Mouse (Mus musculus) limb, embryonic 11.5 days (tissue): Measurements from ENCODE around the gene Lrrc61. TPM values are rescaled to one million over a fixed set of nuclear protein-coding genes. Genes with fewer than 3 reads are reported as not detected.
A peak's percentile ranks its signal among the peaks of the same experiment; 100 is the strongest.

Experiments
- ATAC-seq: fragments of 200-750 bp; cut with Nextera tagmentation; 2 replicates; pipeline ENCODE4 v1.8.0; 2017; ENCODE audit warnings: low read depth; ENCODE audit not compliant: insufficient number of reproducible peaks, low FRiP score, low TSS enrichment
- DNase-seq: peaks from one replicate; pipeline ENCODE4 v3.0.0-alpha.2; 2015; ENCODE audit warnings: low spot score
- H3K27ac ChIP-seq: fragments of 300-500 bp; sonication (generic); replicated peaks from 2 replicates; pipeline ENCODE4 v1.5.1; 2014; ENCODE audit warnings: low read depth, mild to moderate bottlenecking, low read length
- H3K27me3 ChIP-seq: fragments of 300-500 bp; sonication (generic); 2 replicates; pipeline ENCODE4 v1.6.1; 2014; ENCODE audit warnings: mild to moderate bottlenecking, low read length, mixed read lengths; ENCODE audit not compliant: control insufficient read depth, insufficient read depth
- H3K36me3 ChIP-seq: fragments of 300-500 bp; sonication (generic); 2 replicates; pipeline ENCODE4 v1.6.1; 2014; ENCODE audit warnings: mild to moderate bottlenecking, low read length, moderate library complexity, mixed read lengths; ENCODE audit not compliant: control insufficient read depth, insufficient read depth
- H3K4me1 ChIP-seq: fragments of 300-500 bp; sonication (generic); 2 replicates; pipeline ENCODE4 v1.6.1; 2014; ENCODE audit warnings: low read length, mixed read lengths; ENCODE audit not compliant: control insufficient read depth, insufficient read depth
- H3K4me2 ChIP-seq: fragments of 300-500 bp; sonication (generic); 2 replicates; pipeline ENCODE4 v1.6.1; 2014; ENCODE audit warnings: low read depth, mild to moderate bottlenecking, moderate library complexity; ENCODE audit not compliant: severe bottlenecking
- H3K4me3 ChIP-seq: fragments of 300-500 bp; sonication (generic); 2 replicates; pipeline ENCODE4 v1.5.1; 2014; ENCODE audit warnings: low read depth, low read length
- H3K9ac ChIP-seq: fragments of 300-500 bp; sonication (generic); 2 replicates; pipeline ENCODE4 v1.6.1; 2014; ENCODE audit warnings: mild to moderate bottlenecking, low read length
- H3K9me3 ChIP-seq: fragments of 300-500 bp; sonication (generic); 2 replicates; pipeline ENCODE4 v1.6.1; 2016; ENCODE audit warnings: low read length; ENCODE audit not compliant: control insufficient read depth
- WGBS: fragments of 180-500 bp; shearing (Covaris S2); extraction: QIAGEN DNeasy Blood & Tissue Kit; methylation state at CpG from one replicate; pipeline ENCODE4 v1.1.7; 2014; 5-methylcytosine and 5-hydroxymethylcytosine counted together
- polyA plus RNA-seq: library from polyadenylated mRNA; unstranded; fragments of >200 nt; fragmentation: Nextera tagmentation; extraction: Ambion mirVana; gene quantifications from 2 replicates; pipeline ENCODE4 v1.2.1, GENCODE M21; 2014

The Lrrc61 gene
- polyA plus RNA-seq, 1 experiment from 2014 or later, result 12.4 TPM

- ATAC-seq, result peak; percentile 72
- H3K4me2 ChIP-seq, result 0 out of 2 replicates have a peak overlapping the region, but pooled peaks have one; percentile 12
- H3K4me3 ChIP-seq, result no peak overlapping the region
- peak overlapping the region; percentile 94 for H3K27ac ChIP-seq
- no peaks in the 10 kb centered on the region for H3K27me3 ChIP-seq
- DNase-seq, result peak; percentile 87
- no peaks in the 10 kb centered on the region for H3K9me3 ChIP-seq
- peaks cover 29% of the 10 kb centered on the region for H3K4me1 ChIP-seq
- H3K9ac ChIP-seq, result peak overlapping the region; percentile 40
- whole genome bisulfite sequencing, result 6% methylated on average over 7 of the region's 7 CpGs
- H3K36me3 ChIP-seq, result no peaks in the 10 kb centered on the region
Observed at GRCm38 (mm10) chr6:48541560-48542450, 12.8 kb upstream of the Lrrc61 start.

DNA sequence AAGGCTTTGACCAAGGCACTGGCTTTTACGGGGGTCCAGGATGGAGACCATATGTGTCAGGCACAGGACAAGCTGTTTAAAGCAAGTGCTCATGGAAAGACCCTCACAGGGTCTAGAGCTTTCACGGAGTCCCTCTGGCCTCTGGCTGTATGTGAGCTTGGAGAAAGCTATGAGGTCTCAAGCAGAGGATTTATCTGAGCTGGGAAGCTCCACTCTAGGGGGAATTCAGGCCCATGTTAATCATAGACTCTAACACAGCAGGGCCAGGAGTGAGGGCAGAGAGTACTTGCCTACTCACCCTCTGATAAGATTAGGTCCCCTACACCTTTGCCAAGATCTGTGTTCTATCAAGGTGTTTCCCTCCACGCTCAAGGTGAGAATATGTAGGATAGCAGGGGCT, 12.0 kb upstream of the Lrrc61 start:
- Histone ChIP-seq H3K4me1 (peaks cover 29% of the 10 kb centered on the region), H3K27me3 (no peaks in the 10 kb centered on the region), H3K27ac (peak overlapping the region; percentile 94), H3K36me3 (no peaks in the 10 kb centered on the region), H3K9ac (no peak overlapping the region), H3K4me3 (no peak overlapping the region), H3K4me2 (no peak overlapping the region), H3K9me3 (no peaks in the 10 kb centered on the region)
- WGBS, result 62% methylated on average over 3 of the region's 3 CpGs
- ATAC-seq (no peak), DNase-seq (no peak)

DNA sequence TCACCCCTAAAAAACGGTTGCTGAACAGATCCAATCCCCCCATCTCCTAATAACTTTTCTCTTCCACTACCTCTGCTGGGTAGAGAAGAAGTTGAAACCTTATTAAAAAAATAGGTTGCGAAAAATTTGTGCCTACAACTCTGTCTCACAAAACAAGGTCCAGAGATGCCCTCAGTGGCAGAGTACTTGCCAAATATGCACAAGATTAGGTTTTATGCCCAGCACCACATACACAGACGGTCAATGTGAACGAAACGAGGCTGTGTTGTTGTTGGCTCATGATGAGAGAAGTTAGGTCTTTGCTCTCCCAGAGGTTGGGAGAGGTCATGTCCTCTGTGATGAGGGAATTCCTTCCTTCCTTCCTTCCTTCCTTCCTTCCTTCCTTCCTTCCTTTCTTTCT, 9.3 kb upstream of the Lrrc61 start:
- DNase-seq, result no peak
- no peak overlapping the region for H3K27ac ChIP-seq
- H3K9ac ChIP-seq, result no peak overlapping the region
- H3K4me2 ChIP-seq, result no peak overlapping the region
- no peaks in the 10 kb centered on the region for H3K36me3 ChIP-seq
- WGBS, result 80% methylated on average over 5 of the region's 5 CpGs
- ATAC-seq, result no peak
- peaks cover 25% of the 10 kb centered on the region for H3K4me1 ChIP-seq
- no peaks in the 10 kb centered on the region for H3K27me3 ChIP-seq
- no peaks in the 10 kb centered on the region for H3K9me3 ChIP-seq
- no peak overlapping the region for H3K4me3 ChIP-seq

DNA sequence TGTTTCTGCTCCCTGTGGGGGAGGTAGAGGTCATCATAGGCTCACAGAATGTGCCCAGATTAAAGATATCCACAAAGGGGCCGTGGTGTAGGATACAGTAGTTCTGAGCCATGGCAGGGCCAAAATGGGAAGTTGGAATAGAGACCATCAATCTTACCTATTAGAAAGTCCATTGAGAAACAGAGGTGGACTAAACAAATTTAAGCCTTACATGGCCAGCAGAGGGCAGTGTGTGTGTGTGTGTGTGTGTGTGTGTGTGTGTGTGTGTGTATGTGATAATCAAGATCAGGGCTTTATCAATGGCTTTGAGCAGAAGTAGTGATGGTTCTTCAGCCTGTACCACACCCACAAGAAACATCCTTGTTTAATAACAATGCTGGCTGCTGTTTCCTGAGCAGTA, 8.3 kb upstream of the Lrrc61 start:
- Histone ChIP-seq H3K9ac (no peak overlapping the region), H3K27ac (no peak overlapping the region), H3K27me3 (no peaks in the 10 kb centered on the region), H3K4me1 (peaks cover 17% of the 10 kb centered on the region), H3K36me3 (no peaks in the 10 kb centered on the region), H3K4me3 (no peak overlapping the region), H3K4me2 (no peak overlapping the region), H3K9me3 (no peaks in the 10 kb centered on the region)
- ATAC-seq (no peak), DNase-seq (peak; percentile 38)
- WGBS, result 54% methylated on average over 1 of the region's 1 CpGs

DNA sequence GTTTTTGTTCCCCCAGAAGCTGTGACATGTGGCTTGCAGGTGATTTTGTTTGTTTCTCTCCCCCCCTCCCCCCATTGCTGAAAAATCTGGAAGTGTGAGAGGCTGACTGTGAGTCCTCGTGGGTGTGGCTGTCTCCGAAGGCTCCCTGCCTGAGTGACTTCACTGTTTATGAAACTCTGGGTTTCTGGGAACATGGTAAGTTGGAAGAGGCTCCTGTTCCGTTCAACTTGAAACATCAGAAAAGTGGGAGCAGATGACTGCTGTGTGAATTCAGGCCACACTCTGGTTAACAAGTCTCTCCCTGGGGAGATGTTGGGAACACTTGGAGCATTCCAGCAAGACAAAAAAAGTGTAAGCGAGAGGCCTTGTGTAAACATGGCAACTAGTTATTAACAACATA, 7.7 kb upstream of the Lrrc61 start:
- Histone ChIP-seq H3K27ac (no peak overlapping the region), H3K36me3 (no peaks in the 10 kb centered on the region), H3K4me3 (no peak overlapping the region), H3K4me2 (no peak overlapping the region), H3K9me3 (no peaks in the 10 kb centered on the region), H3K4me1 (peaks cover 12% of the 10 kb centered on the region), H3K27me3 (no peaks in the 10 kb centered on the region), H3K9ac (no peak overlapping the region)
- 58% methylated on average over 4 of the region's 4 CpGs for WGBS
- ATAC-seq (no peak), DNase-seq (no peak)

GRCm38 (mm10) chr6:48548314-48548713, 6.3 kb upstream of the Lrrc61 start:
- ATAC-seq (no peak), DNase-seq (no peak)
- Histone ChIP-seq H3K27ac (no peak overlapping the region), H3K27me3 (no peaks in the 10 kb centered on the region), H3K9ac (no peak overlapping the region), H3K4me2 (no peak overlapping the region), H3K4me1 (no peaks in the 10 kb centered on the region), H3K36me3 (no peaks in the 10 kb centered on the region), H3K9me3 (no peaks in the 10 kb centered on the region), H3K4me3 (no peak overlapping the region)
- 85% methylated on average over 6 of the region's 6 CpGs for WGBS

- Histone ChIP-seq H3K9ac (no peak overlapping the region), H3K9me3 (no peaks in the 10 kb centered on the region), H3K27me3 (no peaks in the 10 kb centered on the region), H3K4me2 (no peak overlapping the region), H3K27ac (no peak overlapping the region), H3K36me3 (no peaks in the 10 kb centered on the region), H3K4me3 (no peak overlapping the region), H3K4me1 (peaks cover 3% of the 10 kb centered on the region; the same call in 1 of the 2 replicates)
- ATAC-seq (no peak), DNase-seq (peak; percentile 57)
- 47% methylated on average over 4 of the region's 4 CpGs for WGBS
Observed at GRCm38 (mm10) chr6:48552918-48553317, 1.7 kb upstream of the Lrrc61 start.

DNA sequence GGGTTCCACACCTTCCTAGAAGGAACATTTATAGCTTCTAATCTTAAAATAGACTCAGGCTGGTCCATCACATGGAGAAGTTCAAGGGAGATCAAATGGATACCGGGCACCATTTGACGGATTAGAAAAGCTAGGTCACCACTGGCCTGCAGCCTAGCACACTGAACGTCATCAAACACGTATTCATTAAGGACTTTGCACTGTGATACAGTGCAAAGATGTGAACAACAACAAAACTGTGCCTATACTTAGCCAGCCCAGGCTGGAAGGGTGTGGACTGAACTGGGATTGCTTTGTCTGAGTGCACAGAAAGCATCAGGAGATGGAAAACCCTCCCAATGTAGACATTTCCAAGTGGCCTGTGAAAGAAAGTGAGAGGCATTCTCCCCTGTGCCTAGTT, 777 bp upstream of the Lrrc61 start:
- no peak for ATAC-seq

More for the DNA sequence above, 777 bp upstream of the Lrrc61 start:
- H3K9me3 ChIP-seq, result no peaks in the 10 kb centered on the region
- WGBS, result 82% methylated on average over 4 of the region's 4 CpGs
- H3K9ac ChIP-seq, result peak overlapping the region; percentile 76
- H3K4me3 ChIP-seq, result peak overlapping the region; percentile 32; the same call in 1 of the 2 replicates
- peak overlapping the region; percentile 68 for H3K4me2 ChIP-seq
- H3K27me3 ChIP-seq, result no peaks in the 10 kb centered on the region
- H3K4me1 ChIP-seq, result peaks cover 3% of the 10 kb centered on the region; the same call in 1 of the 2 replicates
- no peaks in the 10 kb centered on the region for H3K36me3 ChIP-seq
- peak overlapping the region; percentile 93; the same call in 1 of the 2 replicates for H3K27ac ChIP-seq
- DNase-seq, result no peak
